Mouse (Mus musculus) heart, embryonic 15.5 days (tissue): ENCODE results near the gene Tldc1. TPM values are rescaled to one million over a fixed set of nuclear protein-coding genes. Genes with fewer than 3 reads are reported as not detected.
A peak's percentile ranks its signal among the peaks of the same experiment; 100 is the strongest.

Source experiments
- ATAC-seq: fragments of 200-750 bp; cut with Nextera tagmentation; replicated peaks from 2 replicates; pipeline ENCODE4 v1.8.0; 2017; ENCODE audit warnings: low read depth, moderate TSS enrichment; ENCODE audit not compliant: insufficient number of reproducible peaks, insufficient read depth, low FRiP score
- H3K27ac ChIP-seq: fragments of 300-500 bp; sonication (generic); 2 replicates; pipeline ENCODE4 v1.5.1; 2015; ENCODE audit warnings: mild to moderate bottlenecking, inconsistent platforms
- H3K27me3 ChIP-seq: fragments of 300-500 bp; sonication (generic); 2 replicates; pipeline ENCODE4 v1.6.1; 2015; ENCODE audit warnings: inconsistent platforms
- H3K36me3 ChIP-seq: fragments of 300-500 bp; sonication (generic); 2 replicates; pipeline ENCODE4 v1.6.1; 2015; ENCODE audit warnings: mild to moderate bottlenecking, inconsistent platforms
- H3K4me1 ChIP-seq: fragments of 300-500 bp; sonication (generic); replicated peaks from 2 replicates; pipeline ENCODE4 v1.6.1; 2015; ENCODE audit warnings: inconsistent platforms
- H3K4me2 ChIP-seq: fragments of 300-500 bp; sonication (generic); 2 replicates; pipeline ENCODE4 v1.6.1; 2015; ENCODE audit warnings: inconsistent platforms, mild to moderate bottlenecking, moderate library complexity
- H3K4me3 ChIP-seq: fragments of 300-500 bp; sonication (generic); 2 replicates; pipeline ENCODE4 v1.5.1; 2015; ENCODE audit warnings: mild to moderate bottlenecking, inconsistent platforms
- H3K9ac ChIP-seq: fragments of 300-500 bp; sonication (generic); 2 replicates; pipeline ENCODE4 v1.6.1; 2015; ENCODE audit warnings: mild to moderate bottlenecking, inconsistent platforms
- H3K9me3 ChIP-seq: fragments of 300-500 bp; sonication (generic); replicated peaks from 2 replicates; pipeline ENCODE4 v1.6.1; 2016; ENCODE audit warnings: inconsistent platforms
- WGBS: fragments of 180-500 bp; shearing (Covaris S2); methylation state at CpG from one replicate; pipeline ENCODE4 v1.1.7; 2015; ENCODE audit warnings: mixed read lengths; 5-methylcytosine and 5-hydroxymethylcytosine counted together
- polyA plus RNA-seq: library from polyadenylated mRNA; unstranded; fragments of >200 nt; fragmentation: Nextera tagmentation; extraction: Ambion mirVana; gene quantifications from 2 replicates; pipeline ENCODE4 v1.2.1, GENCODE M21; 2015

The Tldc1 gene
- polyA plus RNA-seq, 1 experiment from 2014 or later, result 10.9 TPM

GRCm38 (mm10) chr8:119762226-119763220 lies 15.7 kb downstream of the Tldc1 start:
- no peaks in the 10 kb centered on the region for H3K9me3 ChIP-seq
- H3K36me3 ChIP-seq, result peaks cover 19% of the 10 kb centered on the region; the same call in 1 of the 2 replicates
- no peak overlapping the region for H3K4me3 ChIP-seq
- 79% methylated on average over 21 of the region's 21 CpGs for WGBS
- no peak for ATAC-seq
- H3K4me1 ChIP-seq, result no peaks in the 10 kb centered on the region
- H3K27me3 ChIP-seq, result no peaks in the 10 kb centered on the region
- H3K27ac ChIP-seq, result no peak overlapping the region
- H3K4me2 ChIP-seq, result no peak overlapping the region
- no peak overlapping the region for H3K9ac ChIP-seq

- no peaks in the 10 kb centered on the region for H3K27me3 ChIP-seq
- no peak overlapping the region for H3K9ac ChIP-seq
- H3K36me3 ChIP-seq, result peaks cover 11% of the 10 kb centered on the region; the same call in 1 of the 2 replicates
- no peak overlapping the region for H3K4me2 ChIP-seq
- H3K27ac ChIP-seq, result no peak overlapping the region
- WGBS, result 79% methylated on average over 11 of the region's 11 CpGs
- no peaks in the 10 kb centered on the region for H3K9me3 ChIP-seq
- H3K4me3 ChIP-seq, result no peak overlapping the region
- no peak for ATAC-seq
- H3K4me1 ChIP-seq, result peaks cover 5% of the 10 kb centered on the region
Measured at GRCm38 (mm10) chr8:119761692-119762091, 16.5 kb downstream of the Tldc1 start.

- Histone ChIP-seq H3K27ac (no peak overlapping the region), H3K9ac (no peak overlapping the region), H3K4me2 (no peak overlapping the region; the same call in 1 of the 2 replicates), H3K4me3 (no peak overlapping the region), H3K36me3 (peaks cover 1% of the 10 kb centered on the region; the same call in 1 of the 2 replicates), H3K27me3 (no peaks in the 10 kb centered on the region), H3K4me1 (peaks cover 25% of the 10 kb centered on the region), H3K9me3 (no peaks in the 10 kb centered on the region)
- no peak; the same call in 1 of the 2 replicates for ATAC-seq
- 34% methylated on average over 5 of the region's 5 CpGs for WGBS
Measured at GRCm38 (mm10) chr8:119756538-119756937, 21.7 kb downstream of the Tldc1 start.

- ATAC-seq, result no peak
- no peaks in the 10 kb centered on the region for H3K9me3 ChIP-seq
- H3K4me1 ChIP-seq, result peaks cover 25% of the 10 kb centered on the region
- no peak overlapping the region for H3K27ac ChIP-seq
- H3K4me2 ChIP-seq, result peak overlapping the region; percentile 55; the same call in 1 of the 2 replicates
- WGBS, result 55% methylated on average over 2 of the region's 2 CpGs
- no peaks in the 10 kb centered on the region for H3K27me3 ChIP-seq
- no peaks in the 10 kb centered on the region for H3K36me3 ChIP-seq
- peak overlapping the region; percentile 28; the same call in 1 of the 2 replicates for H3K4me3 ChIP-seq
- H3K9ac ChIP-seq, result no peak overlapping the region
Measured at GRCm38 (mm10) chr8:119756147-119756461, 22.1 kb downstream of the Tldc1 start.

- H3K9ac ChIP-seq, result no peak overlapping the region
- peaks cover 25% of the 10 kb centered on the region for H3K4me1 ChIP-seq
- 23% methylated on average over 28 of the region's 28 CpGs for WGBS
- no peaks in the 10 kb centered on the region for H3K36me3 ChIP-seq
- H3K9me3 ChIP-seq, result no peaks in the 10 kb centered on the region
- H3K27ac ChIP-seq, result no peak overlapping the region
- peak overlapping the region; percentile 55 for H3K4me2 ChIP-seq
- peak overlapping the region; percentile 28 for H3K4me3 ChIP-seq
- ATAC-seq, result no peak
- no peaks in the 10 kb centered on the region for H3K27me3 ChIP-seq
Measured at GRCm38 (mm10) chr8:119755238-119756146, 22.7 kb downstream of the Tldc1 start.

GRCm38 (mm10) chr8:119744604-119745003 lies 33.6 kb downstream of the Tldc1 start:
- ATAC-seq, result no peak
- H3K4me3 ChIP-seq, result no peak overlapping the region
- H3K27me3 ChIP-seq, result no peaks in the 10 kb centered on the region
- no peak overlapping the region for H3K9ac ChIP-seq
- 0 out of 2 replicates have a peak, but pooled peaks cover 4% of the 10 kb centered on the region for H3K4me1 ChIP-seq
- no peak overlapping the region for H3K27ac ChIP-seq
- H3K9me3 ChIP-seq, result no peaks in the 10 kb centered on the region
- WGBS, result 62% methylated on average over 4 of the region's 4 CpGs
- H3K36me3 ChIP-seq, result no peaks in the 10 kb centered on the region
- H3K4me2 ChIP-seq, result no peak overlapping the region

GRCm38 (mm10) chr8:119743291-119744026 lies 34.8 kb downstream of the Tldc1 start:
- no peak overlapping the region for H3K27ac ChIP-seq
- H3K4me1 ChIP-seq, result 0 out of 2 replicates have a peak, but pooled peaks cover 4% of the 10 kb centered on the region
- H3K4me3 ChIP-seq, result no peak overlapping the region
- no peaks in the 10 kb centered on the region for H3K9me3 ChIP-seq
- WGBS, result 46% methylated on average over 13 of the region's 13 CpGs
- H3K27me3 ChIP-seq, result no peaks in the 10 kb centered on the region
- no peaks in the 10 kb centered on the region for H3K36me3 ChIP-seq
- no peak overlapping the region for H3K4me2 ChIP-seq
- H3K9ac ChIP-seq, result no peak overlapping the region
- no peak for ATAC-seq

GRCm38 (mm10) chr8:119742409-119742808 lies 35.8 kb downstream of the Tldc1 start:
- H3K4me3 ChIP-seq, result no peak overlapping the region
- no peak overlapping the region for H3K27ac ChIP-seq
- 0 out of 2 replicates have a peak, but pooled peaks cover 4% of the 10 kb centered on the region for H3K4me1 ChIP-seq
- H3K9ac ChIP-seq, result no peak overlapping the region
- no peak overlapping the region for H3K4me2 ChIP-seq
- H3K36me3 ChIP-seq, result no peaks in the 10 kb centered on the region
- no peak for ATAC-seq
- H3K27me3 ChIP-seq, result no peaks in the 10 kb centered on the region
- 60% methylated on average over 7 of the region's 7 CpGs for WGBS
- no peaks in the 10 kb centered on the region for H3K9me3 ChIP-seq

- H3K4me2 ChIP-seq, result no peak overlapping the region
- WGBS, result 66% methylated on average over 4 of the region's 4 CpGs
- H3K4me3 ChIP-seq, result no peak overlapping the region
- H3K27ac ChIP-seq, result no peak overlapping the region
- H3K9ac ChIP-seq, result no peak overlapping the region
- no peak for ATAC-seq
- H3K4me1 ChIP-seq, result 0 out of 2 replicates have a peak, but pooled peaks cover 4% of the 10 kb centered on the region
- no peaks in the 10 kb centered on the region for H3K9me3 ChIP-seq
- no peaks in the 10 kb centered on the region for H3K27me3 ChIP-seq
- H3K36me3 ChIP-seq, result no peaks in the 10 kb centered on the region
Measured at GRCm38 (mm10) chr8:119740634-119741033, 37.6 kb downstream of the Tldc1 start.

GRCm38 (mm10) chr8:119738129-119738907 lies 39.9 kb downstream of the Tldc1 start:
- WGBS, result 65% methylated on average over 19 of the region's 19 CpGs
- Histone ChIP-seq H3K9ac (no peak overlapping the region), H3K4me3 (no peak overlapping the region), H3K9me3 (no peaks in the 10 kb centered on the region), H3K36me3 (no peaks in the 10 kb centered on the region), H3K27ac (no peak overlapping the region), H3K4me1 (no peaks in the 10 kb centered on the region), H3K27me3 (no peaks in the 10 kb centered on the region), H3K4me2 (no peak overlapping the region)
- ATAC-seq, result no peak
